Mouse (Mus musculus): ENCODE measurements at regions not wholly inside any gene's neighbourhood (a gene's known extent, or its start where the extent isn't known, plus 50 kb on each side); places are given as distances from the start of the nearest gene placed in this dataset.

DNA sequence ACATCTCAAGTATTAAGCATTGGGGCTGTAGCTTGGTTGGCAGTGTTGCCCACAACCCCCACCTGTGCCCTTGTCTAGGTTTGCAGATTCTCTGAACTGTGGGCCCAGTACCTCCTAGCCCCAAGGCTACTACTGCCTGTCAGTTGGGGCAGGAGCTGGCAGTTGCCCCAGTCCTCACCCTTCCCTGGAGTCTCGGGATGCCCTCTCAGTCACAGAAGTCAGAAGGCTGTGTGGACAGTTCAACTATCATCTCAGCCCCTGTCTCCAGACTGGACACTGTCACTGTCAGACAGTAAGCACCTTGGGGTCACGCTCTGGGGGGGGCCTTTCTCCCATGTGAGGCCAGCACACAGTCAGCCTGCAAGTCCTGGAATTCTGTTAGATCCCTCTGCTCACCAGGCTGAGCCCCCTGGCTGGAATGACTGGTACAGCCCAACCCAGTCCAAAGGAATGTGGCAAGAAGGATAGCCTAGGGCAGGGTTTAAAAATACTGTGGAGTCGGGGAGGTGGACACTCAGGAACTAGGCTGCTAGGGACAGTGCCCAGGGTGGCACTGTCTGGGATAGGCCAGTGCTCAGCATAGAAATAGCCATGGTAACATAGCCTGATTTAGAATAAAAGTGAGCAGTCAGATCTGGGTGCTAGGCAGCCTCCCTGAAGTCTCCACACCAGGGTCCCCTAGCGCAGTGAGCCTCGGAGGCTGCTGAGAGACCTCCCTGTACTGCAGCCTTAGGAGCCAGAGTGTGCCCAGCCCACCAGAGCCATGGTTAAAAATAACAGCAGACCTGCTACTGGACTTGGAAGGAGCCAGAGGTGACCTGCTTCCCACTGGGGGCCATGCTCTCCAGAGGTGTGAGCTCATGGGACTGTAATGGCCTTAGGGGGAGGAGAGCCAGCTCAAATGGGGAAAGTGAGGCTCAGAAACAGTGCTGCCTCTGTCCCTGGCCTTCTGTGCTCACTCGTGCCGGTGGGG, 83.1 kb upstream of the Ptpn1 start:
- intact Hi-C loops (cut with DNase I): no loop called here
- DNase-seq (ENCODE audit: low spot score): no peak

DNA sequence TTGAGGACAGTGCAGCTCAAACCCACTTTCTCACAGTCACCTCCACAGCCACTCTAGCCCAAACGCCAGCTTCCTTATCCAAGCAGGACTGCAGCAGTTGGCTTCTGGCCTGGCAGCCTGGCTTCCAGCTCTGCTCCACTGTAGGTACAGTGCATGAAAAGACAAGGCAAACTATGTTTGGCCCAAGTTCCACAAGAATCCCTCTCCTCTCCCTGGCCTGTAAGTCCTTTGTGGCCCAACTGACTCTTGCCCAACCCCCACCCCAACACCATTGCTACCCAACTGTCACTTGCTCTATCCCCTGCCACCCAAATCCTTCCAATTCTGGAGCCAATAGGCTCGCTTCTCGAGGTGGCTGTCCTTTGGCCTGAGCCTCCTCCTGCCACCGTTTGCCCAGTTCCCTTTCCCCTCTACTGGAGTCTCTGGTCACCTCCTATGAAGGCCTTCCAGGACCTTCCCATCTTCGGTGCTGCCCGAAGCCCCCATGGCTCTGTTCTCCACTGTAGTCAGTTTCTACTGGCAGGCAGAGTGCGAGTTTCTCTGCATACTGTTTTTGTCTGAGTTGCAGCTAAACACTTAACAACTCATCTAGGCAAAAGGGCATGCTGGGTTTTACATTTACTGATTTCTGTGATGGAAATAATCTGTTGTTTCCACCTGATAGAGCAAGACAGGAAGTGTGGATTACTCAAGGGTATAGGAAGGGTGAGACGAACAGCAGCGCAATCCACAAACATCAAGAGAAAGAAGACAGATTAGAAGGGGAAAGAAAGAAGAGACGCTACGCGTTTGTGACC, 84.4 kb upstream of the Ptpn1 start:
- intact Hi-C loops (cut with DNase I): no loop called here
- DNase-seq (ENCODE audit: low spot score): no peak

DNA sequence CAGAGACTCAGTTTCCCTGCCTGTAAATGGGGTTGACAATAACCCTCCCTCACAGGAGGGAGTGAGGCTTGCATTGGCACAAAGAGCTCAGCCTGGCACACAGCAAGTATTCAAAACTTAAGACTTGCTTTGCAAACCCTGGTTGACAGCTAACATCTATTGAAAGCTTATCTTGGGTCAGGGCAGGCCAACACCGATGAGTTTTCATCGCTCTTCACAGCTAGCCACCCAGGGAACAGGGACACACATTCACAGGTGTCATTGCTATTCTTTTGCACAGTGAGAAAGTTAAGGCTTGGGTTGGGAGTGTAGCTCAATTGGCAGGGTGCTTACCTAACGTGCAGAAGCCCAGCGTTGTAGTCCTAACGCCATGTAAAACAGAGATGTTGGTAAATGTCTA, 86.5 kb upstream of the Ptpn1 start:
- DNase-seq (ENCODE audit: low spot score): no peak
- intact Hi-C loops (cut with DNase I): no loop called here

DNA sequence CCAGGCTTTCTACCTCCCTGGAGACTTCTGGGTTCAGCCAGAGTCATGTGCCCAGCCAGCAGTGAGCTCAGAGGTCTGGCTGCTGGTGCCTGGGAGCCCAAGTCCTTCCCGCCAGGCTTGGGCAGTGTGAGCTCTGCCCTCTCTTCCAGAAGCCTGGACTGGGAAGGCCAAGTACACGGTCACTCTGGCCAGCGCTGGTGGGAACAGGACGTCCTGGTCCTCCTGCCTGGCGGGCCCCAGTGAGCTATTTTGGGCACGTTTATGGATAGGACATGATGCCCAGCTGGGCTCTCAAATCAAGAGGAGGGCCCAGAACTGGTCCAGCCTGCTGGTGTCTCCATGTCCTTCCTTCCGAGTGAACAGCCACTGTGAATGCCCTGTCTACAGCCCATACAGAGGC, 87.3 kb upstream of the Ptpn1 start:
- intact Hi-C loops (cut with DNase I): no loop called here

DNA sequence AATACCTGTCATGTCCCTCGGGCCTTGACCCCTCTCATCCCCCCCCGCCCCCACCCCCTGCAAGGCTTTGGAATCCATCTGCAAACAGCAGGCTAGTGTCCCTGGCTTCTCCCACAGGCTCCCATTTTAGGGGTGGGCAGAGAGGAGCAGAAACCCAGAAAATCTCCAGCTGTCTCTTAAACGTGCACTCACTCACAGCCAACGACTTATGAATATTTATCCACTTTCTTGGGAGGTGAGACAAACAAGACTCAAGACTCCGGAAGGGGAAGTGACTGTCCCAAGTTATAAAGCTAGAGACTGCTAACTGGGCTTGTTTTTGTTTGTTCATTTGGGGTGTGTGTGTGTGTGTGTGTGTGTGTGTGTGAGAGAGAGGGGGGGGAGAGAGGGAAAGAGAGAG, 87.9 kb upstream of the Ptpn1 start:
- intact Hi-C loops (cut with DNase I): no loop called here
- DNase-seq (ENCODE audit: low spot score): no peak

More for the DNA sequence above, 87.3 kb upstream of the Ptpn1 start:
- peak; percentile 74 for DNase-seq (ENCODE audit: low spot score)

DNA sequence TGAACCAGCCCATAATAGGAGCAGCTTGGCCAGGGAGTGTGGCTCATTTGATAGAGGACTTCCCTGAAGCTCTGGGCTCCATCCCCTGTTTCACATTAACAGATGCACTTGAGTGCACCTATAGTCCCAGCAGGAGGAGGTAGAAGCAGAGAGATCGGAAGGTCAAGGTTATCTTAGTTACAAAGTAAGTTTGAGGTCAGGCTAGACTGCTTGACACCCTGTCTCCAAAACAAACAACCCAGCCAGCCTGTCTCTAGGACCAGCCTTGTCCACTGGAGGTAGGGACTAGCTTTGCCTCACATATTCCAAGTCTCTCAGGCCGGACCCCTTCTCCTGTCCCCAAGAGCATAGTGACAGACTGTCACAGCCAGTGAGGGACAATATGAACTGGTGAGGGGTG, 88.9 kb upstream of the Ptpn1 start:
- intact Hi-C loops (cut with DNase I): no loop called here
- no peak for DNase-seq (ENCODE audit: low spot score)

DNA sequence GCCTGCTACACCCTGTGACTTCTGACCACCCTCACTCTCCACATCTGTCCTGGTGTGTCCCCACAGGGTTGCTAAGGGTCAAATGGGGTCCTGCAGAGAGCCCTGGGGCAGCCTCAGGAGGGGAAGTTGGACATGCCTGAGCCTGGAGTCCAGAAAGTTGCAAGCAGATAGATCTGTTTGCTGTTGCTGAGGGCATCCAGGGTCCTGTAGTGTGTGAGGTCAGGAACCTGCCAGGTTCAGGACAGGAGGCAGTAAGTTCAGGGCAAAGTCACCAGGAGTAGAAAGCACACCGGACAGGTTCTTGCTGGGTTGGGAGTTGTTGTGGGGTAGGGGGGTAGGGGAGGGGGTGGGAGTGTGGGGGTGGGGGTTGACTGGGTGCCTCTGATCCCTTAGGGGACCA, 89.4 kb upstream of the Ptpn1 start:
- intact Hi-C loops (cut with DNase I): no loop called here

DNA sequence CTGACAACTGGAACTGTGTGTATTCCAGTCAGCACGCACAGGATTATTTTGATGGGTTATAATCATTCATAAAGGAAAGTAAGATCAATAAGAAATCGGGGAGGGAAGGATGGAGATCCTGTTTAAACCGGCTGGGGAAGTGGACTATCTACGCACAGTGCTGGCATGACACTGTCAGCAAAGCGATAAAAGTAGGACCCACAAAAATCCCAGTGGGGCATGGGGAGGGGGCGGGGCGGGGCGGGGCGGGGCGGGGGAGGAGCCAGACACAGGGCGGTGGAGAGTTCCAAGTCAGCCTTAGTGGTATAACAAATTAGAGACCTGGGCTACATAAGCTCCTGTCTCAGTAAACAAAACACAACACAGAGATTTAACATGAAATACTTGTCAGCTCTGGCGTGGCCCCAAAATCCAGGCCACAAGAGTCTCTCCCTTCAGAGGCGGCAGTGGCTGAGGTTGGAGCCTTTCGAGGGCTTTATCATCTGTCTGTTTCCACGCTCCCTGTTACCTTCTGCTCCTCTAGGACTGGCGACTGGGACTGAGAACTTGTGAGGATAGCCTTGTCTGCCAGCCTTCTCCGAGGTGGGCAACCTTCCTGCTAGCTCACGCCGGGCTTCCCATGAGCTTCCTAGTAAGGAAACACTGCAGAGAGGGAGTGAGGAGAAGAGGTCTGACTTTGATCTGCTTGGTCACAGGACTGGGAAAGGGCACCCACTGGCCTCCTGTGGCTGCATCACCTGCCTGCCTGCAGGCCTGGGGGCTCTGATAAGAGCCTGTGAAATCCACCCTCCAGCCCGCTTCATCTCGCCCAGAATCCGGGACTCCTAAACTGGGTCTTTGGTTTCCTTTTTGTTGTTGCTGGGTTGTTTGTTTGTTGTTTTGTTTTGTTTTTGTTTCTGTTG, 90.3 kb upstream of the Ptpn1 start:
- intact Hi-C loops (cut with DNase I): no loop called here
- no peak for DNase-seq (ENCODE audit: low spot score)

More for the DNA sequence above, 89.4 kb upstream of the Ptpn1 start:
- DNase-seq (ENCODE audit: low spot score): no peak

DNA sequence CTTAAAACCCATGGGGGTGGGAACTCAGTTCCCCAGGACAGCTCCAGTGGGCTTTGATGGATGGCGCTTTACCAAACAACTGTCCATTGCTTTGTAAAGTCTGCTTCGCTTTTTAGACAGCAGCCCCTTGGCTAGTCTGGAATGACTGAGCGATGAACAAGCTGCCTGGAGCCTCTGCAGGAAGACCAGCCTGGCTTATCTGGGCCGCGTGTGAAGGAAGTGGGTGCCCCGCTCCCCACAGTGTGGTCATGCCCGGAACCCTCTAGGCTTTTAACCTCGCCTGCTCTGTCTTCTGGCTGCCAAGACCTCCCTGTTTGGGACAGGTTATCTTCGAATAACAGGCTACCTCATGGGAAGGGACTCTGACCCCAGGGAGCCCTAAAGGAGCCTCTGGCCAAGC, 91.5 kb upstream of the Ptpn1 start:
- intact Hi-C loops (cut with DNase I): no loop called here
- DNase-seq (ENCODE audit: low spot score): no peak

DNA sequence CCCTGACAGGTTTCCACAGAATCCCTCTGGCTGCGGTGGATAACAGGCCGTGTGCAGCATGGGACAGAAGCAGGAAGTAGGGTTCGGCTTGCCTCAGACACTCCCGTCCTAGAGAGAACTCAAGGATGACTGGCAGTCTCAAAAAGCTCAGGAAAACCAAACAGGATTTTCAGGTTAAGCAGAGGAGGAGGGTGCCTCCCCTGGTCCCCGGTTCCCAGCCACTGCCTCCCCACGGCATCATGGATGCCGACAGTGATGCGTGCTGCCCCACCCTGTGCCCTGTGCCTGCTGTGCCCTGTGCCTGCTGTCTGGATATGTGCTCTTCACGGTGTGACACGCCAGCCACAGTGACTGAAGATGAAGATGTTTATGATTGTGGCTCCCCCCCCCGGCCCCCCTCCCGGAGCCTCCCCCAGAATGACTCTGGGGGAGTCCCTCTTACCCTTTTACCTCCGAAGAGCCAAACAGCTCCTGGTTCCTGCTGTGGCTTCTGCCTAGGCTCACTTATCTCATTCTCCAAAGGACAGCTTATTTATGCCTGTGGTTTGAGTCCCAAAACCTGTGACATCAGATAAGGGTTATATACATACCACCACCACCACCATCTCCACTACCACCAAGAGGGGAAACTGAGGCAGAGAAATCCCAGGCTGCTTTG, 92.4 kb upstream of the Ptpn1 start:
- DNase-seq (ENCODE audit: low spot score): no peak
- intact Hi-C loops (cut with DNase I): no loop called here

DNA sequence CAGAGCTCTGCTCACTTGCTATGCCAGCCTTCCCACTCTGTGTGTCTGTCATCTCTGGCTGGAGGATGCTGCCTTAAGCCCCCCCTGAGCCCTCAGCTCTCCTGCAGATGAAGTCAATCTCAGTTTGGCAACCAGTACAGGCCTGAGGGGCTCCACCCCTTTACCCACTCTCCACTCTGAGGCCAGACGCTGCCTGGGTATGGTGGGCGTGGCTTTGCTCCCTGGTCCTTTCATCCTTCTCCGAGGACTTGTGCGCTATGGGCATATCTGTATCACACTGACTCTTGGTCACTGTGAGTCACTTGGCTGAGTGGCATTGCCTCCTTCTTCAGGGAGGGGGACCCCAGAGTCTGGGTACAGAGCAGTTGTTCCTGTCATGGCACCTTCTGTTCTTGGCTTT, 94.3 kb upstream of the Ptpn1 start:
- no peak for DNase-seq (ENCODE audit: low spot score)
- intact Hi-C loops (cut with DNase I): no loop called here

DNA sequence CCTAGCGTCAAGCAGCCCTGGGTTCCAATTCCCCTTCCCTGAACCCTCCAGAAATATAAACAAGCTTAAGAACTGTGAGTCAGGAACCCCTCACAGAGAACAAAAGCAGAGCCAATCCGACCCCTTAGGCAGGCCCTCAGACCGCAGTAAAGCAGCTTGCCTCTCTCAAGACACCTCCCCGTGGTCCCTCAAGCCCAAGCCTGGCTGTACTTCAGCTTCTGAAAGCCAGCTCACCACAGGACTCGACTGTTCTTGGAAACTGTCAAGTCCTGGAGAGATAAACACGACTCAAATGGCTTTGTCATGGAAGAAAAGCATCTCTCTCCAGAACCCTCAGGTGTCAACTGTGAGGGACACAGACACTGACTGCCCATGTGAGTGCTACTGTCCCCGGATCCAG, 95.2 kb upstream of the Ptpn1 start:
- intact Hi-C loops (cut with DNase I): no loop called here

DNA sequence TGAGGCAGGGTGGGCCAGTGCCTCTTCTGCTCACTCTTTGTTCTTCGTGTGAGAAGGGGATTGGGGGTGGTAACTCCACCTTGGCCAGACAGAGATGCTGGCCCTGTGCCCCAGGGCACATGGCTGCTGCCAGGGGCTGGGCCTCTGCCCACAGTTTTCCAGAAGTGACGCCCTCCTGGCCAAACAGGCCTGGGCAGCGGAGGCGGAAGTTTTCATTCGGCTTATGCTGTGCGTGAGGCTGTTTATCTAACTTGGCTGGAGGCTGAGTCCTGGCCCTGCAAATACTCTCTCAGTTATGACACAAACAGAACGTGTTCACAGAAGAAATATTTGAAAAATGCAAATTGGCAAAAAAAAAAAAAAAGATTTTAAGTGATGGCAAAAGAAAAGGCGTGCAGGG, 97.3 kb upstream of the Ptpn1 start:
- intact Hi-C loops (cut with DNase I): loop anchor here (2.0 to 5.0 kb wide), 2 partner anchors 26 to 52 kb away; no protein-coding TSS in a partner anchor
- peak; percentile 69 for DNase-seq (ENCODE audit: low spot score)

More for the DNA sequence above, 95.2 kb upstream of the Ptpn1 start:
- DNase-seq (ENCODE audit: low spot score): no peak

DNA sequence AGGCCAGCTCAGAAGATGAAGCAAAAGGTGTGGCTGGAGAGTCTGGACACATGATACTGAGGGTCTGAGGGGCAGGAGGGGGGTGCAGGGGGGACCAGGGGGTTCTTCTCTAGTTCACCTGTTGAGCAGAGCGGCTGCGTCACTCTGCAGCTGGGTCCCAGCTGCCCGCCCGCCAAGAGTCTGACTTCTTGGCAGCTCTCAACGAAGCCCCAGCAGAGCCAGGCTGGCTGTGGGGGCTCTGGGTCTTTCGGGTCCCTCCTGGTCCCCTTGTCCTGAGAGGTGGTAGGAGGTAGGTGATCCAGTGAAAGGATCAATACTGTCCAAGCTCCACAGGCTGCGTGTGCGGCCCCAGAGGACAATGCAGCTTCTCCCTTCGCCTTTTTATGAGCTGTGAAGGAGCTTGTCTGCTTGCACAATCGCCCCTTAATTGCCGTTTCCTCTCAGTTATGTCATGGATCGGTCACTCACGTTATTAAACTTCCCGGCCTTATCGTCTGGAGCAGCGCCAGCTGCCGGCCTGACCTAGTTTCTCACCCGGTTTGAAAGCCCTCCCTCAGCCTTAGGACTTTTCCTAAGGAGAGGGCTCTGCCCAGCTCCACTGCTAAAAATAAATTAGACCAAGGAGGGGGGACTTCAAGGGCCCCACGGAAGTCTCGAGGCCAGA, 98.4 kb upstream of the Ptpn1 start:
- intact Hi-C loops (cut with DNase I): loop anchor here (5.0 kb wide), 1 partner anchor 51 kb away; no protein-coding TSS in a partner anchor
- DNase-seq (ENCODE audit: low spot score): peak; percentile 85

DNA sequence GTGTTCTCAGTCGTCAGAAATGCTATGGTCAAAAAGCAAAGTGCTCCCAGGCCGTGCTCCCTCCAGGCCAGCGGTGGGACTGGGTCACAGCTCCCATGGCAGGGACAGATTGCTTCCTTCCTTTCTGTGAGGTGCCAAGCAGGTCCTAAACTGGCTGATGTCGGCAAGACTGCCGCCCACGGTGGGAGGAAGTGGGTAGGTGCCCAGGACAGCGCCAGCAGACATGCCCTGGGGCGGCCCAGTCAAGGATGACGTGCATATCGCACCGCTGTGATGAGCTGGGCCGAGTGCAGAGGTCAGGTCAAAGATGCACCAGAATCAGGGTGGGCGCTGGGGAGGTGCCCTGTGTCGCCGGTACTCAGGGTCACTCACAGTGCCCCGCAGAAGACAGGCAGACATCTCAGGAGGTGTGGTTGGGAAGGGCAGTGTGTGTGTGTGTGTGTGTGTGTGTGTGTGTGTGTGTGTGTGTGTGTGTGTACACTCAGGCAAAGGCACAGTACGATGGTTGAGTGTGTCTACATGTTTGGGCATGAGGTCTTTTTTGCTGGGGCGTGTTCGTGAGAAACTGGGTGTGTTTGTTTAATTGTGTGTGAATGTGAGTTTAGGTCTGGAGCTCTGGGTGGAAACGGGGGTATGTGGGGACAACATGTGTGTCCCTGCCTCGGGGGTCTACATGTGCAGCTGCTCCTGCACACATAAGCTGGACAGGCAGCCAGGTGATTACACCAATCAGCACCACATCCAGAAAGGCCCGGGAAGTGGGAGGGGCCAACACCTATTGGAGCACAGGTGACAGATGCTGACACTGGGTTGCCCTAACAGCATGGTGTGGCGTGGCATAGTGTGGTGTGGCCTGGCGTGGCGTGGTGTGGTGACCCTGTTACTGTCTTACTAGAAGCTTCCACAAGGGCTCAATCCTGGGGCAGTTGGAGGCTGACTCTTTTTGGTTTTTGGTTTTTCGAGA, 100.5 kb upstream of the Ptpn1 start:
- DNase-seq (ENCODE audit: low spot score): no peak
- intact Hi-C loops (cut with DNase I): loop anchor here (5.0 kb wide), 1 partner anchor 49 kb away; no protein-coding TSS in a partner anchor

DNA sequence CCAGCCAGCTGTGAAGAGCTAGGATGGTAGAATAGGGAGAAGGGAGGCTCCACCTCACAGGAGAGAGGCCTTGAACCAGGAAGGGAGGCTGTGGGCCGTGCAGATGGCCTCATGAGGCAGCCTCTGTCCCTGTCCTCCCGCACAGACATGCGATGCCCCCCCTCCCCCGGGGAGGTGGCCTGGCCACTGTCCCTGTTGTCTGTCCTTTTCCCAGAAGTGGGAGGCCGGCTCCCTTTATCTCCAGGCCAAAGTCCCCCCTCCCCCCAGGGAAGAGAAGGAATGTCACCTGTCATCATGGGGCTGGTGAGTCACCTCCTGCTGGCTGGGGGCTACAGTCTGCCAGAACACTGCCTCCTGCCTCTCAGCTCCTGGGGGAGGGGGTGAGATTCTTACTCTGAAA, 103.6 kb upstream of the Ptpn1 start:
- no peak for DNase-seq (ENCODE audit: low spot score)
- intact Hi-C loops (cut with DNase I): no loop called here

DNA sequence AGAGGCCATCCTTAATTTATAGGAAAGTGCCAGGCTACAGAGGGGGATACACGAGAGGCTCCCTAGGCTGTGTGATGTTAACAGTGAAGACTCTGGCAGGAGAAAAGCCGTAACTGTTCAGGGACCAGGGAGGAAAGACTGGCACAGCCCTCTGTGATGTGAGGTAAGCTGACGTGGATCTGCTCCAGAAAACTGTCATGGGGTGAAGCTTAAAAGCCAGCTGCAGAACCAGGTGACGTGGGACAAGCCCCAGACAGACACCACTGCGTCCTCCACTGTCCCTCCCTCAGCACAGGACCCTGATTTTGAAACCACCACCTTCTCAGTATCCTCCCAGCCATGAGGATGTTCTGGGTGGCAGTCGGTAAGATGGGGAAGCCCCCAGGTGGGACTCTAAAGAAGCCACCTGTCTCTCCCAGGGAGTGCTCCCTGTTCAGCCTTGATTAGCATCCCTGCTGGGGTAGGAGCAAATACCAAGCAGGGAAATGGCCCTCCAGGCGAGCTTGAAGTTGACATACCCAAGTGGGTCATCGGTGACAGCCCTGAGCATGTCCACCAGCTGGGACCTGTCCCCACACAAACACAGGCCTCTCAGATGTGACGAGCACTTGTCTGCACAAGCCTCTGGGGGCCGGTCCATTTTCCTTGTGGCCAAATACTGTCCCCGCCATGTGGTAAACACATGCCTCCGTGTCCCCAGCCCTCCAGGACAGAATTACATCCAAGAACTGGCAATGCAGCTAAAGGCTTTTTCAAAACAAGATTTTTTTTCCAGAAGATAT, 104.7 kb upstream of the Ptpn1 start:
- intact Hi-C loops (cut with DNase I): no loop called here
- DNase-seq (ENCODE audit: low spot score): no peak
